Mouse (Mus musculus): ENCODE measurements at regions not wholly inside any gene's neighbourhood (a gene's known extent, or its start where the extent isn't known, plus 50 kb on each side); places are given as distances from the start of the nearest gene placed in this dataset.

DNA sequence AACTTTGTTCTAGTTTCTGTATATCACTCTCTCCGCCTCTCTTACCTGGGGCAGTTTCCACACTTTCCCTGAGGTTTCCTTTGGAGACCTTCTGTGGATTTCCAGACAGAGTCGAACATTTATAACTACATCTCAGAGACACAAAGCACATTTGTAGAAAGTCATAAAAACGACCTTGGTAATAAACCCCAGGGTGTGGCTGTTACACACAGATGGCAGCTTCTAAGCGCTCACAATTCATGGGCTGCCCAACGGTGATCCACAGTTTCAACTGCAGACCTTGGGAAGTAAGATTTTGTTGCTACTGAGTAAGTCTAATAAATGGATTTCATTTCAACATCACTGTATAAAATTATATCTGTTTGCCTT, 59.4 kb upstream of the Ppp3ca start:
- TF ChIP-seq POLR2A (IDR thresholded peaks at IDR 0.05; ENCODE audit: borderline replicate concordance, control insufficient read depth, low read depth, low read length) (no peak), CTCF (IDR thresholded peaks at IDR 0.05; ENCODE audit: control insufficient read depth, insufficient read depth, low read length) (no peak)

Data from bone marrow, adult 2 months (tissue).